Mouse (Mus musculus): Measurements from ENCODE around the gene Gm17662.

GRCm38 (mm10) chr4:104888499-104889262 is 31.6 kb downstream of the Gm17662 start:
- TF ChIP-seq POLR2A (IDR thresholded peaks at IDR 0.05; ENCODE audit: insufficient read depth, low read length): no peak
- TF ChIP-seq CTCF (IDR thresholded peaks at IDR 0.05; ENCODE audit: low read depth, low read length): no peak
- no peak for TF ChIP-seq EP300 (IDR thresholded peaks at IDR 0.05; ENCODE audit: insufficient read depth, low read depth, low read length)
